Mouse (Mus musculus): ENCODE measurements around the gene Eps15l1. TPM values are rescaled to one million over a fixed set of nuclear protein-coding genes. Genes with fewer than 3 reads are reported as not detected.

Gene Eps15l1
- total RNA-seq, 1 experiment from 2014 or later, result 48.6 TPM

DNA sequence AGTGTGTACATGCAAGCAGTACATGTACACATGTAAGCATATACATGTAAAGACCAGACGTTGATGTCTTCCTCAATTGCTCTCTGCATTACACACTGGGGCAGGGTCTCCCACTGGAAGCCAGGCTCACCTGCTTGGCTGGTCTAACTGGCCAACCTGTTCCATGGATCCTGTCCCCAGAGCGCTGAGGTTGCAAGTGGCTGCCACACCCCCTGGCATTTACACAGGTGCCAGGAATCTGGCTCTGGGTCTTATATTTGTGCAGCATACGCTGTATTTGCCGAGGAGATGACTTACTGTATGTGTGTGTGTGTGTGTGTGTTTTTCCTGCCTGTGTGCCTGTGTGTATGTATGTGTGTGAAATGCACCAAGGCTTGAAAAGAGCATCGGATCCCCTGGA lies 114.3 kb downstream of the Eps15l1 start:
- ATAC-seq (replicated peaks; ENCODE audit: insufficient number of reproducible peaks, low FRiP score, low TSS enrichment, poor library complexity, severe bottlenecking), result no peak

DNA sequence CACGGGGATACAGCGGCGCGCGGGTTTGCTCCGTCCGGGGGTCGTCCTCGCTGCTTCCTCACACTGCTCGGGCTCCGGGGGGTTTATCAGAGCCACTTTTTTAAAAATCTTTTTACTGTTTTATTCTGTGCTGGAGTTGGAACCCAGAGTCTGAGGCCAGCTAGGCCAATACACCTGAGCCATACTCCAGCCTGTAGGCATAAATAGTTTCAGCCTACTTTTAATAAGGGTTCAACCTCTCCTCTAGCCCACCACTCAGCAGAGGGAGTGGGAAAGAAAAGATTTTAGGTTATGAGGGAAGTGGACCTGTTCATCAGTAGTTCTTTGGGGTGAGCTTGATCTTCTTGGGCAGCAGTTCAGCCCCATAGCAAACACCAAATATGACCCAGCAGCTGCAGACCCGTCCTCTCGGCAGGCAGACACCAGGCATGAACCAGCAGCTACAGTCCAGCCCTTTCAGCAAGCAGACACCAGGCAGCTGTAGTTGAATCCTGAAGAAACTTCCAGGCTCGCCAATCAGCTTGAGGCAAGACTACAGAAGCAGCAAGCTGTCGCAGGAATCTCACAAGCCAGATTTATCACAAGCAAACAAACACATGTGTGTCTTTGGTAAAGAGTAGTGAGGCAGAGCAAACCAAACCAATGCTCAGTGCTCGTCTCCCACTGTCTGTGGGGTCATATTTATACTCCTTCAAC lies 115.9 kb downstream of the Eps15l1 start, which contains the start of gene Gm10282:
TSS of gene Gm10282 (minus strand) at position 51 of the 696 bp plus-strand sequence.
- no peak for ATAC-seq (replicated peaks; ENCODE audit: insufficient number of reproducible peaks, low FRiP score, low TSS enrichment, poor library complexity, severe bottlenecking)

DNA sequence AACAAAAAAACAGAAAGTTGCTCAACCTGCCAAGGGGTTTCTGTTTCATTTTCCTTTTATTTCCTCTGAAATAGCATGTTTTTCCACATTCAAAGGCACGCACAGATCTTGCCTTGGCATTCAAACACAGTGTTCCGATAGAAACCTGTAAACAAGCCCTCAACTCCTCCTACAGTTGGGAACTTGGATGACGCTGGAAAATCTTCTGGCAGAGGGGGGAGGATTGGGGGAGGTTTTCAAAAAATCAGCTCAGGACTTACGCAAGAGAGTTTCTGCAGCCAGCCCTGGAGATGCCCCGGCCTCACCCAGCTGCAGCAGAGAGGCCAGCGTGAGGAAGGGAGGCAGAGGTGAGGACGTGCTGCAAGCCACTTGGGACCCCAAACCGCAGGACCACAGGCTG lies 117.6 kb downstream of the Eps15l1 start:
- ATAC-seq (replicated peaks; ENCODE audit: insufficient number of reproducible peaks, low FRiP score, low TSS enrichment, poor library complexity, severe bottlenecking), result peak; percentile 87

DNA sequence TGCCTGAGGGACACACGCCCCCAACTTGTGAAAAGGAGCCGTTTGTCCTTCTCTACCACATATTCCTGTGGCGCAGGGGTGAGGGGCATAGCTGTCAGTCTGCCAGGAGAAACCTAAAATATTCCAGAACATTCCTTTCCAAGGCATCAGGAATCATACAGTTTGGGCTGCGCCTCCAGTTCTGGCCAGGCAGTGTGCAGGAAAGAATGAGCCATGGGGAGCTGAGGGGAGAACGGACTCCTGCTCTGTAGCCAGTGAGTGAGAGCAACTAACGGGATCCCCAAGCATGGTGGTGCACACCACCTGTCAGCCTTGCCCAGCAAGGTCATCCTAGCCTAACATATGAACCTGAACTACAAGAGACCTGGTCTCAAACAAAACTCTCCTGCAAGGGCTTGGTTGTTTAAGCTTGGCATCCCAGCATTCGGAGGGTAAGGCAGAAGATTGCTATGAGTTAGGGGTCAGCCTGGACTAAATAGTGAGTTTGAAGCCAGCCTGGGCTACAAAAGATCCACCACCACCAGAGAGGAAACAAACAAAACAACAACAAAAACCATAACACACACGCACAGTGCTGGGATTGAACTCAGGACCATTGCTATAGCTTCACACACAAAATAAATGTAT lies 118.2 kb downstream of the Eps15l1 start:
- ATAC-seq (replicated peaks; ENCODE audit: insufficient number of reproducible peaks, low FRiP score, low TSS enrichment, poor library complexity, severe bottlenecking), result peak; percentile 24

DNA sequence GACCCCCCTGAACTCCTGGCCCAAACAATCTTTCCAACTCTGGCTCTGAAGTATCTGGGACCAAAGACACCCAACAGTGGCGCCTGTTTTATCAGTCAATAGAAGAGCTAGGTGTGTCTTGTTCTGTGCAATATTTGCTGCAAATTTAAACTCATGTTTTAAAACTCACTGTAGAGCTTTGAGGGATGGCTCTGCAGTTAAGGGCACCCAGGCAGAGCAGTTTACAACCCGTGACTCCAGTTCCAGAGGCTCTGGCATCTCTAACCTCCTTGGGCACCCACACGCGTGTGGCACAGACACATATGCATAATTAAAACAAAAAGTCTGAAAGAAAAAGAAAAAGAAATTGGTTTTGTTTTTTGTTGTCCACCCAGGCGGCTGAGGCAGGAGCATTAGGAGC lies 119.8 kb downstream of the Eps15l1 start:
- ATAC-seq (replicated peaks; ENCODE audit: insufficient number of reproducible peaks, low FRiP score, low TSS enrichment, poor library complexity, severe bottlenecking), result no peak

DNA sequence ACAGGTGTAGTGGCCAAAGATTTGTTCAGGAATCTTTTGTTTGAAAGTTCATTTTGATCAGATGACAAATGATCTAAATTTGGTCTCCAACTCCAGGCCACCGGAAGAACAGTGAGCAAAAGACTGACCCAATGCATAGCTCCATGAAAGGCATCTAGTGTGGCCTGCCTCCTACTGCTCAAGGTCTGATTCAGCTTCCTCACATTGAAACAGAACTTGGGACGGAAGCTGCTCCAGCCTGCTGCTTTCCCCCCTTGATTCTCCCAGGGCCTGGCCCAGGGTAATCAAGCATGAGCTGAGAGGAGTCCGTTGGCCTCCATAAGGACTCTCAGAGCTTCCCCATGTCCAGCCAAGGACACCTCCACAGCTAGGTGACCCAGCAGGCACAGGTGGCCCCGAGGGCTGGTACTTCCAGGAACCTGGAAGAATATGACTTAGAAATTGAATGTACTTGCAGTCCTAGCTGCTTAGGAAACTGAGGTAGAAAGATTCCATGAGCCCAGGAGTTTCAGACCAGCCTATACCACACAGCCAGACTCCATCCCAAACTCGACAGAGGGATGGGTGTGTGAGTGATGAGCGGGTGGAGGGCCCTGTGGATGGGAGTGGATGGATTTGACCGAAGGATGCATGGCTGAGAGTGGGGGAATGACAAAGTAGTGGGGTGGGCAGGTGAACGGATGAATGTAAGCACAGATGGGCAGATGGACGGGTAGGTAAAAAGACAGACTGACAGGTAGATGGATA lies 120.4 kb downstream of the Eps15l1 start:
- ATAC-seq (replicated peaks; ENCODE audit: insufficient number of reproducible peaks, low FRiP score, low TSS enrichment, poor library complexity, severe bottlenecking), result no peak

DNA sequence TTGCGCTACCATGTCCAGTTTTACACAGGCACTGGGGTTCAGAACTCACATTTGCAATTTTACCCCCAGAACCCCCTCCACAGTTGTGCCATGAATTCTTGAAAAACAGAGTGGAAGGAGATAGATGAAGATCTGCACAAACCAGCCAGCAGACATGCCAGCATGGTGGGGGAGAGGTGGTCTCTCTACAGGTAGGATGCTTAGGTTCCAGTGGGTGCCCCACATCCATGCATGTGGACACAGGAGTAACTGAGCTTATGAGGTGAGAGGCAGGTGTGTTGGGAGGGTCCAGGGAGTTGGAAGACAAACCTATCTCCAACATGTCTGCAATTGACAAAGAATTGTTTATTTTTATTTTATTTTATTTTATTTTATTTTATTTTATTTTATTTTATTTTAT lies 122.3 kb downstream of the Eps15l1 start:
- ATAC-seq (replicated peaks; ENCODE audit: insufficient number of reproducible peaks, low FRiP score, low TSS enrichment, poor library complexity, severe bottlenecking), result no peak

DNA sequence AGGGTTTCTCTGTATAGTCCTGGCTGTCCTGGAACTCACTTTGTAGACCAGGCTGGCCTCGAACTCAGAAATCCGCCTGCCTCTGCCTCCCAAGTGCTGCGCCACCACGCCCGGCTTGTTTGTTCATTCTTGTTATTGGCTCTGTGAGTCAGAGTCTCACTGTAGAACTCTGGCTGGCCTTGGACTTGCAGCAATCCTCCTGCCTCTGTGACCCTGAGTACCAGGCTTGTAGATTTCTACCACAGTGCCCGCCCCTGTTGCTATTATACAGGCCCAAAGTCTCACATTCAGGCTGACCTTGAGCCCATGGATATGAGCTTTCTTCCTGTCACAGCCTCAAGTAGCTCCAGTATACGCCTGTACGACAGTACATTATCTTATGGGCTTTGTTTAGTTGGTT lies 124.7 kb downstream of the Eps15l1 start:
- ATAC-seq (replicated peaks; ENCODE audit: insufficient number of reproducible peaks, low FRiP score, low TSS enrichment, poor library complexity, severe bottlenecking), result no peak

DNA sequence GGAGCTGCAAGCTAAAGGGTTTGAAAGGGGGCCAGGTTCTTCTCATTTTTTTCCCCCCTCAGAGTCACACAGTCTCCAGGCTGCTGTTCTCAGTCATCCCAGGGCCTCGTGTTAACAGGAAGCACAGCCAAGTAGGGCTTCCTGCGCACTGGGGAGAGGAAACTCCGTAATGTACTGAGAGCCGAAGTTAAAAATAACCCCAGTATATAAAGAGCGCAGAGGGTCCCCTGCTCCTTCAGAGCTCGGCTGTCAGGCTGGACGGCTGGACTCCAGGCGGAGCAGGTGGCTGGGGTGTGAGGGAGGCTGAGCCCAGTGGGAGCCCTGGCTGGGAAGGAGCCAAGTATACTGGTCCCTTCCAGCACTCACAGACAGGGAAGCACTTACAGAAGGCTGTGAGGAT lies 125.6 kb downstream of the Eps15l1 start:
- ATAC-seq (replicated peaks; ENCODE audit: insufficient number of reproducible peaks, low FRiP score, low TSS enrichment, poor library complexity, severe bottlenecking), result peak; percentile 85

DNA sequence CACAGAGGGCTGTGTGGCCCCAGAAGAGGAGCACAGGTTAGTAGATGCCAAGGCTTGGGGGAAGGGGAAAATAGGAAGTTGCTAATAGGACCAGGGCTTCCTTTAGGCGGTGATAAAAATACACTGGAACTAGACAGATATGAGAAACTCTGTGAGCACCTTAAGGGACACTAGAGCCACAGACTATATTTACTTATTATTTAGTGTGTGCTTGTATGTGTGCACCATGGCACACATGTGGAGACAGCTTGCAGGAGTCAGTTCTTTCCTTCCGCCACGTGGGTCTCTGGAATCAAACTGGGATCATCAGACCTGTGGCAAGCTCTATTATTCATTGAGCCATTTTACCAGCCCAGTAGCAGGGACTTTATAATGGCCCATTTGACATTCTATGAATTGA lies 126.1 kb downstream of the Eps15l1 start:
- no peak for ATAC-seq (replicated peaks; ENCODE audit: insufficient number of reproducible peaks, low FRiP score, low TSS enrichment, poor library complexity, severe bottlenecking)

DNA sequence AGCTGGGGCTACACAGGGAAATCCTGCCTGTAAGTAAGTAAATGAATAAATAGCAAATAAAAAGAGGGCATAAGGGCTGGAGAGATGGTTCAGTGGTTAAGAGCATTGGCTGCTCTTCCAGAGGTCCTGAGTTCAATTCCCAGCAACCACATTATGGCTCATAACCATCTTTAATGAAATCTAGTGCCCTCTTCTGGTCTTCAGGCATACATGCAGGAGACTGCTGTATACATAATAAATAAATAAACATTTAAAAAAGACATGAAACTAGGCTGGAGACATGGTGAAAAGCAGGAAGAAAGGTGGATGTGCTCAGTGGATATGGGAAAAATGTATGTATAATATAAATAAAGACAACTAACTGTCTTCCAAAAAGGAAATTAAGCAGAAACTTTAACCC lies 128.0 kb downstream of the Eps15l1 start:
- no peak for ATAC-seq (replicated peaks; ENCODE audit: insufficient number of reproducible peaks, low FRiP score, low TSS enrichment, poor library complexity, severe bottlenecking)

DNA sequence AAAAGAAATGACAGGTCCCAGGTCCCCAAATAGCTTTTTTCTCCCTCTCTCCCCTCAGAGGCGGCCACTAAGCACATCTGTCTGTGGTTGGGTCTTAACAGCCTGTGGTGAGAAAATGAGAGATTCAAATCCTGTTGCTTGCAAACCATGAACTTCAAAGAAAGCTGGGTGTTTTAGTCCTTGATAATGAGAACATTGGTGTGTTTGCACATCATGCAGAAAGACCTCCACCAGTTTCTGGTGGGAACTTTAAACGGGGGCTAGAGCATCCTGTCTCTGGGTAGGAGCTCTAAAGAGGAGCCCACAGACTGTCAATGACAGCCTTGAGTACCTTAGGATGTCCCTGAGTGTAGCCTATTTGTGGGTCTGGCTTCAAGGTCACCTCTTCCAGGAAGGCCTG lies 130.2 kb downstream of the Eps15l1 start:
- no peak for ATAC-seq (replicated peaks; ENCODE audit: insufficient number of reproducible peaks, low FRiP score, low TSS enrichment, poor library complexity, severe bottlenecking)

Other genes starting within 250 kb of the Eps15l1 start
- gene Hsh2d, start 231.8 kb downstream of the Eps15l1 start, total RNA-seq (2017), result 1.2 to 5.8 TPM (median 4.8 TPM) in 3 replicates
- 0.86 to 6.9 TPM (median 1.1 TPM) in 3 replicates for gene Cib3, start 208.6 kb downstream of the Eps15l1 start, total RNA-seq (2017)
- gene Gm11034, start 207.8 kb downstream of the Eps15l1 start, total RNA-seq (2017), result not detected in 3 replicates
- 105 to 143 TPM (median 135 TPM) in 3 replicates for gene Fam32a, start 201.7 kb downstream of the Eps15l1 start, total RNA-seq (2017)
- 59.3 to 86.9 TPM (median 76.3 TPM) in 3 replicates for gene Ap1m1, start 181.4 kb downstream of the Eps15l1 start, total RNA-seq (2017)
- gene Gm10282, start 116.2 kb downstream of the Eps15l1 start, total RNA-seq (2017), result 1.5 to 3.3 TPM (median 3.1 TPM) in 3 replicates
- gene Klf2, start 102.4 kb downstream of the Eps15l1 start, total RNA-seq (2017), result 183 to 225 TPM (median 194 TPM) in 3 replicates
- 0.64 TPM in 1 of 3 replicates, not detected in the others for gene Calr3, start 22.4 kb upstream of the Eps15l1 start, total RNA-seq (2017)
- gene 1700030K09Rik, start 22.4 kb upstream of the Eps15l1 start, total RNA-seq (2017), result 1.2 to 3.6 TPM (median 3.4 TPM) in 3 replicates
- gene Cherp, start 53.8 kb upstream of the Eps15l1 start, total RNA-seq (2017), result 16.7 to 20.2 TPM (median 18.6 TPM) in 3 replicates
- gene Slc35e1, start 71.2 kb upstream of the Eps15l1 start, total RNA-seq (2017), result 35.6 to 42.2 TPM (median 39.3 TPM) in 3 replicates
- 4.2 to 8.0 TPM (median 4.8 TPM) in 3 replicates for gene Med26, start 126.8 kb upstream of the Eps15l1 start, total RNA-seq (2017)
- gene Smim7, start 149.6 kb upstream of the Eps15l1 start, total RNA-seq (2017), result 56.3 to 87.7 TPM (median 82.9 TPM) in 3 replicates
- 1.3 to 2.1 TPM (median 2.1 TPM) in 3 replicates for gene Tmem38a, start 150.6 kb upstream of the Eps15l1 start, total RNA-seq (2017)
- 0.10 to 0.43 TPM in 2 of 3 replicates, not detected in the other for gene Nwd1, start 225.3 kb upstream of the Eps15l1 start, total RNA-seq (2017)

Measured in monocyte, adult 5-6 weeks (primary cell).